Mouse (Mus musculus): ENCODE measurements at regions not wholly inside any gene's neighbourhood (a gene's known extent, or its start where the extent isn't known, plus 50 kb on each side); places are given as distances from the start of the nearest gene placed in this dataset.

GRCm38 (mm10) chr4:127502621-127503020, 144.6 kb upstream of the Gjb5 start:
- DNase-seq, result no peak

DNA sequence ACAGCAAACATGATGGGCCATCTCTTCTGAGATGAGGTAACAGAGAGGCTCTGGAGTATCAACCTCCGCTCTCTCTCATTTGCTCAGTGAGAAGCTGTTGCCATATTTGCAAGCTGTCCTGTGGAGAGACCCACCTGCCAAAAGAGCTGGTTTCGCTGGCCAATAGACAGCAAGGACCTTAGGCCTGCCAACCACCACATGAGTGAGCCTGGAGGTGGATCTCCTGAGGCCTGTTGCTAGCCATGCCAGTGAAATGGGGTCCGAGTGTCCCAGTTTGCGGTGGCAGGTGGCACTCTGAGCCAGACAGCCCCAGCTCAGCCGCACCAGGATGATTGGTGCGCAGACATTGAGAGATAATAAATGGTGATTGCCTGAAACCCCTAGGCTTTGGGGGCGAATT, 143.9 kb upstream of the Gjb5 start:
- no peak for DNase-seq

DNA sequence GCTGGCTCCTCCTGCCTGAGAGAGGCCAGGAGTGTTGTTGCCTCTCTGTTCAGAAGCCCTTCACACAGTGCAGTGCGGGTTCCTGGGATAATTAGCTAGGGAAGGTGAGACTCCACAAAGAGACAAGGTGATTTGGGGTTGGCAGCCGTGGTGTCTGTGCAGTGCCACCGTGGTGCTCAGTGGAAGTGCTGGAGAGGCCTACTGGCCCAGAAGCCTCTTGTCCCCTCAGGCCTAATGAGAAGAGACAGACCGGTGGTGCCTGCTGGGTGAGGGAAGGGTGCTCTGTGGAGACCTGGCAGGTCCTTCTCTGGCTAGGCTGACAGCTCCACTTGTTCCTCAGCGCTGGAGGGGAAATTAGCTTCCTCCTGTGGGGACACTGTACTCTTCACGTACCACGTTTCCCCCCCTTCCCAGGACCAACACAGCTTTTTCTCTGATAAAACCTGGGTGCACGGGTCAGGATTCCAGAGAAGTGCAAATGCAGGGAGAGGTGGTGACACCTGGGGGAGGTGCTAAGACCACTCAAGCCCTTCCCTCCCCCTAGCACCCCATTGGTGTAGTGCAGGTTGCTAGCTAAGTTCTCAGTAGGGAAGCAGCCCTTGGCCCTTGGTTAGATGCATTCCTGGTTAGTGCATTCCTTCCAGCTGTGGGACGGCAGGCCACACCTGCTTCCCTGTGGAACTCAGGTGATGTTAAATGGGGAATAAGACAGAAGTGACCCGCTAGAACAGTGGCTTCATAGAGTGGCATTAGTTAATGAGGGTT, 129.2 kb upstream of the Gjb5 start:
- no peak for DNase-seq

GRCm38 (mm10) chr4:127485238-127485637, 127.3 kb upstream of the Gjb5 start:
- DNase-seq, result no peak

DNA sequence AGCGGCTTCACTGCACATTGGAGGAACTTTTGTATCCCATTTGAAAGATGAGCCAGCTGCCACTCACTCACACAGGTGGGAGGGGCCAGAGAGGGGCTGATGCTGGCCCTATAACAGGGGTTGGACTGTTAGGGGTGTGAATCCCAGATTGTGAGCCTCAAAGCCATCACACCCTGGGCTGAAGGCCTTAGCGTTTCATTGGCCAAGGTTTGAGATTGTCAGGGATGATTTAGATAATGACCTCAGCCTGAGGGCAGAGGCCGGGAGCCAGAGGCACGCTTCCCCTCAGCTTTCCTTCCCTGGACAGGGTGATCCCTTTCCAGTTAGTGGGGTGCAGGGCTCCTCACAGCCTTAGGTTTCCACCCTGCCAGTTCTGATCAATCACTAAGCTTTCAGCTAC, 124.5 kb upstream of the Gjb5 start:
- DNase-seq, result no peak

DNA sequence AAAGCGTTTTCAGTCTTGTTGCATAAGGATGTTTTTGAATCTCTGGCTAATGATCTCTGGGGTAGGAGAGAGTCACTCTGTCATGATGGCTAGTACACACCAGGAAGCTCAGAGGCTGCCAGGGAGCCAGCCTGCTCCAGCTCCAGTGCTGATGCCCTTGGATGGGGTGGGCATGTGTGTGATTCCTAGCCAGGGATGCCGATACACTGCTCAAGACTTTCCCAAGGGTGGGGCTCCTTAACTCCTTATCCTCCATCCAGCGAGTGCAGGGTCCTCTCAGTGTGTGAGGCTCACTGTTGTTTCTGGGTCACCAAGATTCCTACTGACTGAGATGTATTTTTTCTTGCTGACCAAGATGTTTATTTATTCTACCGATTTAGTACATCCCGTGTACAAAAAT, 122.4 kb upstream of the Gjb5 start:
- no peak for DNase-seq

DNA sequence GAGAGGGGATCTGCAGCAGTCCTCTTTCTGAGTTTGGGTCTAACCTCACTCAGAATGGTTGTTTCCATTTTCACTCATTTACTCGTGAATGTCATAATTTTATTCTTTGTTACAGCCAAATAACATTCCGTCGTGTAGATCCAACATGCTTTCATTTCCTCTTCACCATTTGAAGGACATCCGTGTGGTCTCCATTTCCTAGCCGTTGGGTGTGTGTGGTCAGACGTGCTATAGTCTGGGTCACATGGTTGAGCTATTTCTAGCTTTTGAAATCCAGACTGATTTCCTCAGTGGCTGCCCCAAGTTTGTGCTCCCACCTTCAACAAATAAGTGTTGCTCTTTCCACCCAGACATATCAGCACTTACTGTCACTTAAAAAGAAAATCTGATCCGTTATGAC, 111.9 kb upstream of the Gjb5 start:
- DNase-seq, result no peak

- no peak for DNase-seq
These were observed 96.6 kb upstream of the Gjb5 start for GRCm38 (mm10) chr4:127454511-127455119.

GRCm38 (mm10) chr4:127452081-127452480, 94.1 kb upstream of the Gjb5 start:
- DNase-seq, result peak in 1 of 2 experiments; percentile 6

GRCm38 (mm10) chr4:127445300-127445699, 87.3 kb upstream of the Gjb5 start:
- DNase-seq, result no peak

- no peak for DNase-seq
These were observed 86.1 kb upstream of the Gjb5 start for GRCm38 (mm10) chr4:127444056-127444455.

- DNase-seq, result no peak
These were observed 84.0 kb upstream of the Gjb5 start for GRCm38 (mm10) chr4:127442001-127442400.

- peak in 1 of 2 experiments; percentile 24 for DNase-seq
These were observed 82.6 kb upstream of the Gjb5 start for GRCm38 (mm10) chr4:127440602-127441001.

GRCm38 (mm10) chr4:127435076-127435475, 77.1 kb upstream of the Gjb5 start:
- DNase-seq, result peak; percentile 72

DNA sequence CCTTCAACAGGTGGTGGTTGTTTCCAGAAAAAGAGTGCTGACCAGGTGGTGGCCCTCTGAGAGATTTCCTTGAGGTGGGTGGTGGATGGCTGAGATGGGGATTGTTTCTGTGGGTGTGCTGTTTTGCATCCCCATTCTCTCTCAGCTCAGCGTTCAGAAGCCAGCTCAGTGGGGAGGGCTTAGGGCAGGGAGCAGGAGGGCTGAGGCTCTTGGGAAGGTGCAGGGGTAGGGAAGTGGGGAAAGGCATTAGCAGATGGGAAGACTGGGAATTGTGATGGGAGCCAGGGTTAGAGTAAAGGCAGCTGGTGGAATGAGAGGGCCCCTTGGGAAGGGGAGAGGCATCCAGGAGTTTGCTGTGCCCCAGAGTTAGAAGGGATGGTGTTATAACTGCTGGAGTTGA, 72.3 kb upstream of the Gjb5 start:
- DNase-seq, result no peak

- DNase-seq, result no peak
These were observed 71.8 kb upstream of the Gjb5 start for GRCm38 (mm10) chr4:127429748-127430147.

GRCm38 (mm10) chr4:127423855-127424254, 65.9 kb upstream of the Gjb5 start:
- DNase-seq, result no peak

- DNase-seq, result no peak
These were observed 64.0 kb upstream of the Gjb5 start for GRCm38 (mm10) chr4:127421927-127422450.

- no peak for DNase-seq
These were observed 63.1 kb upstream of the Gjb5 start for GRCm38 (mm10) chr4:127421129-127421528.

- DNase-seq, result no peak
These were observed 61.8 kb upstream of the Gjb5 start for GRCm38 (mm10) chr4:127419786-127420120.

DNA sequence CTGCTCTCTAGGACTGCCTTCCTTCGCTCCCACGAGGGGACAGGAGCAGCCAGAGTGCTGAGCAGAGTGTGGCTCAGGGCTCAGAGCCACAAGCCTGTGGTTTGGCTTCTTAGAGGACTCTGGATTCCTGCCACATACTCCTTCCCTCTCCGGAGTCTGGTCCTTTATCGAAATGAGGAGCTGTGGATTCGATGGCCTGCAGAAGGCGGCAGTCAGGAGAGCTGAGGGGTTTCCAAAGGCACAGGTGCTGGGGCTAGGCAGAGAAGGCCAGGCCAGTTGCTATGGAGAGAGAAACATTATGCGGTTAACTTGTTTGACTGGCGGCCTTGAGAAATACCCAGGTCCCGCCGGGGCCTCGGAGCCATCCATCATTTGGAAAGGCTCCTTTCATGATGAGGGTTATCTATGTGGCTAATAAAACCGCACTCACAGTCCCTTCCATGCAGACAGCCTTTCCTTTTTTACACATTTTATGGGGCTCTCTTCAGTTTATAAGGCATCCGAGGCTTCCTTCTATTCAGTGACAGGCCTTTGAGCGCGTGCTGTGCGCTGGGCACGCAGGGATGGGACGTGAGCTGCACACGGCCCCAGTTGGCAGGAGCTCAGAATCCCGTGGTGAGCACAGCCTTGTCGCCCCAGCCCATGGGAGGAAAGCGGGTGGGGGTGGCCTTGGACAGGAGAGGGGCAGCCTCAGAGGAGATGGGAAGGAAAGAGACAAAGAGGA, 61.2 kb upstream of the Gjb5 start:
- peak; percentile 63 to 66 for DNase-seq

DNA sequence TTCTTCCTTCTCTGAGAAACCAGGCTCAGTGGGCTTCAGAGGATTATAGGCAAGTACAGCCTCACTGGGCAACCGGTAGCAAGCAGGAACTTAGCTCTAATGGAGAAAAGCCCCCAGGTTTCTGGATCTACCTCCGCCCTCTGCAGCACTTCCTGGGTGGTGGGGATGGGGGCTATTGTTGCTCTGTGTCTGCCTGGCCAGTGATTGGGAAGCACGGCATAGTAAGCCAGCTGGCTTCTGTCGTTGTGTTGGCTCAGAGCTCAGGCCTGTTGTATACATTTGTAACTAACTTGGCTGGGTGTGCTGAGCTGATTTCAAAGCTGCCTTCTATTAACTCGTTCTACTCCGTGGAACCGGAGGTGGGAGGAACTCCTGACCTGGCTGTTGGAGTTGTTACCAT, 58.9 kb upstream of the Gjb5 start:
- peak; percentile 64 to 70 for DNase-seq

GRCm38 (mm10) chr4:127413997-127414964, 56.3 kb upstream of the Gjb5 start:
- no peak for DNase-seq
